Mouse (Mus musculus): Measurements from ENCODE around the gene Igfbp5. TPM values are rescaled to one million over a fixed set of nuclear protein-coding genes. Genes with fewer than 3 reads are reported as not detected.

Gene Igfbp5
- total RNA-seq, 2 experiments from 2014 or later, result 112 to 149 TPM

DNA sequence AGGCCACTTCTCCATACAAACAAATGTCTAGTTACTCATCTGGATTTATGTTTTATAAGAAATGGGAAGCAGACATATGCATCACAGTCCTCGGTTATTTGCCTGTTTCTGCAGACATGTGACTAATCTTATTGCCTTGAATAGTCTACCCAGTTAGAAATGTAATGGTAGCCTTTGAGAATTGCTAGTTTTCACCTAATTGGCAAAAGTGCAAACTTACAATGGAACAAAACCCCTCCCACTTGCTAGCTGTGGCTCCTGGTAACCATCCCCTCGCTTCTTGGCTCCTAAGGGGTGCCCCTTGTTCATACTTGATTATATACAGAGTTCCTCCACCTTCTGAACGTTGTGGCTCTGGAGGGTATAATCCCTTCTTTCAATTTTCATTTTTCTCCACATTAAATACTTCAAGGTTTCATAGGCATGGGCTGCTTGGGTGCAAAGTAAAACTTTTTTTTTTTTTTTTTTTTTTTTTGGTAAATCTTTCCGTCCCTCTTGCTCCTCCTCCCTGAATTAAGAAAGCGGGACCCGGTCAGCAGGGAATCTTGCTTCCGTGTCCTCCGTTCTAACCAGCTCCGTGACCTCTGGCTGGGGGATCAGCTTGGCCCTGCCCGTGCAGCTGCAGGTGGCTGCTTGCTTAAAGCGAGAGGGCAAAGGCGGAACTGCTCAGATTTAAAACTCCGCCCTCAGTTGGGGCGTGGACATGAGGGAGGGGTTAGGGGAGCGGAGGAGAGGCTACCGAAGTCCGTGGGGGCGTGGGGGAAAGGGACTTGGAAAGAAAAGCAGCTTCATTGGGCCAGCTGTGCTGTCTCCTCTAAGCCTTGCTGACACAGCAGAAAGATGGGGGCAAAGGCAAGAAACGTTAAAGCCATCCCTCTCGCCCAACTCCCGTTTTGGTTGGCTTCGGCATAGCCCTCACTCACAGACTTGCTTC, 4.7 kb downstream of the Igfbp5 start:
- DNase-seq (ENCODE audit: low spot score), result peak; percentile 55
- intact Hi-C loops (cut with DNase I), result loop anchor here (5.0 to 10.0 kb wide), 3 partner anchors 495 to 867 kb away; no protein-coding TSS in a partner anchor

DNA sequence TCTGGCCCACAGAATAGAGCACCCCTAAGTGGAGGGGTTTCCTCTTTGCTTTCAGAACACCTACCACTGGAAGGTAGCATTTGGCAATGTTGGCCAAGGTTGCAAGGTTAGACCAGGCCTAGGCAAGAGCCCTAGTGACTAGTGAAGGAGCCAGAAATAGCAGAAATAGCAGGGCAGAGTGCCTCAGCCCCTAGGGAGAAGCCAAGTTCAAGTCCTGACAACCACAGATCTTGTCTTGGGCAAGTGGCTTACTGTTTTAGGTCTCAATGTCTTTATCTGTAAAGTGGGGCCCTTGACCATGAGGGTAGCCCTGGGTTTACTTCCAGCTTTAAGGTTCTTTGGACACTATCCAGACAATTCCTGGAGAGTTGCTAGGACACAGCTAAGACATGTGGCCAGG, 5.4 kb downstream of the Igfbp5 start:
- intact Hi-C loops (cut with DNase I), result loop anchor here (5.0 kb wide), 1 partner anchor 868 kb away; no protein-coding TSS in a partner anchor
- DNase-seq (ENCODE audit: low spot score), result no peak

DNA sequence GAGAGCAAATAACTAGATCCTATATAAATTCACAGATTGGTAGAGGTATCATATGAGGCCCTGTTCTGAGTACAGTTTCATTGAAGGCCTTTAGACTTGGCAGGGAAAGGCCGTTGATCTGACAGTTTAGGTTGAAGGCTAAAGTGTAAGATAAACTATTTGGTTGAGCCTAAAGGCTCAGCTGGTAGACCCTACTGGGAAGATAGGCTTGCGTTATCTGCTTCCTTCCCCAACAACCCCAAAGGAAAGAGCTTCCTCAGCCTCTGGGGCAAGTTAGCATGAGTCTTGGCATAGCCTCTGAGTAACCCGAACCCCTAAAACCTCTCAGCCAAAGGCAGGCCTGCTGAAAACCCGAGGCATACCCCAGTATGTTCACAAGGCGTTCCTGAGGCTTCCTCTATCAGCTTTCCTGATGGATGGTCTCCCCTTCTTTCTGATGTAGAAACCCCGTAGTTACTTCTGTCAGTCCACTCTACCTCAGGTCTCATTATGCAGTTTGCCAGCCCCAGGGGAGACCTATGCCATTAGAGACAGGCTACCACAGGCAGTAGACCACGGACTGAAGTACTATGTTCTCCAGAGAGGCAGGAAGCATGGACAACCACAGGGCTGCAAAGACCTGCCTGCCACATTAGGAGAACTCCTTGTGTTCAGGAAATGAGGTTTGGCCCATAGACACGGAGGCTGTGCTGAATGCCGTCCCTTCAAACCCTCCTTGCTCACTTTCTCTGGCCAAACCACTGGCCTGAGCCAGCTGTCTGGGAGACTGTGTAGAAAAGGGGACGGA, 6.1 kb downstream of the Igfbp5 start:
- intact Hi-C loops (cut with DNase I), result loop anchor here (5.0 kb wide), 1 partner anchor 869 kb away; no protein-coding TSS in a partner anchor
- no peak for DNase-seq (ENCODE audit: low spot score)

DNA sequence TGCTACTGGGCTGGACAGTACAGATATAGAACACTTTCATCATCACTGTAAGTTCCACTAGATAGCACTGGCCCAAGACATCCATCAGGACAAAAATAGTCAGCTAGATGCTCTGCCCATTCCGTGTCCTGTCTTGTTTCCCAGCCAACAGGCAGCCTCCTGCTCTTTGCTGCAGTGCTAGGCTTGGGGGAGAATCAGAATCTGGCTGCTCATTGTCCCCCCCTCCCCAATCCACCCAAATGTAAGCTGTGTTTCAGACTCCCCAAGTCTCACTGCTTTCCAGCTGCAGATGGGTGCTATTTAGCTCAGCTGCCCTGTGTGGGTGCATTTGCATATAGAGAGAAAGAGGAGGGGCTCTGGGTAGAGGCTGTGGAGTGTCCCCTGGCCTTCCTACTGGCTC, 7.3 kb downstream of the Igfbp5 start:
- intact Hi-C loops (cut with DNase I), result loop anchor here (2.0 to 5.0 kb wide), 2 partner anchors 753 to 870 kb away; no protein-coding TSS in a partner anchor
- DNase-seq (ENCODE audit: low spot score), result no peak

DNA sequence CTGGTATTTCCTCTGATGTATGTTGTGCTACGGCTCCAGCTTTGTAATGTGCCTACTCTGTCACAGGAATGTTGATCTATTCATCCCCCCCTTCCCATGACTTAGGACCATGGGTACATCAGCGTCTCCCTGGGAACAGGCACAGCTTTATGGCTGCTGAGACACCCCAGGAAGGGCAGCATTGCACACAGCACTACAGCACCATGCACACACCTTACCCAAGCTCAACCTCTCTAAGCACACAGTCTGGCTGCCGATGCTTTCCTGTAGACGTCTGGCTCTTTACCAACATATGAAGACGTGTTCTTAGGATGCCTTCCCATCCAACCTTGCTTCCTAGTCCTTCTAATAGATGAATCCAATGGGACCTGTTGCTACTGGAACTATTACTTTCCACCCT, 8.3 kb downstream of the Igfbp5 start:
- no peak for DNase-seq (ENCODE audit: low spot score)
- intact Hi-C loops (cut with DNase I), result loop anchor here (1.0 to 5.0 kb wide), 3 partner anchors 754 to 960 kb away; no protein-coding TSS in a partner anchor

DNA sequence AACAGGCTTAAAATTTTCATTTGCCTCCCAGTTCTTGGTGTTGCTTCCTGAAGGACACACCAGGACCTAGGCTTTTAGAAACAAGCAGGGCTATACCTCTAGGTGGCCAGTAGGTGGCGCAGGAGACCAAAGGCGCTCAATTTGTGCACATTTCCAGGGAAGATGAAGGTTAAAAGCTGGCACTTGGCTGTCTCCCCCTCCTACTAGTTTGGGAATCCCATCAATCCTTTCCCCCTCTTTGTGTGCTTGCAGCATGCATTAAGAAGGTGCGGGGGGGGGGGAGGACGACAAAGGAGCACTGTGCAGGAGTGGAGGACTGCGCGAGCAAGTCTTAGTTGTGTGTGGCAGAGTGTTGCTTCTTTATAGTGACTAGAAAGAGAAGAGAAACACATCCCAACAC, 8.8 kb downstream of the Igfbp5 start:
- no peak for DNase-seq (ENCODE audit: low spot score)
- intact Hi-C loops (cut with DNase I), result loop anchor here (1.0 to 5.0 kb wide), 3 partner anchors 755 to 960 kb away; no protein-coding TSS in a partner anchor

DNA sequence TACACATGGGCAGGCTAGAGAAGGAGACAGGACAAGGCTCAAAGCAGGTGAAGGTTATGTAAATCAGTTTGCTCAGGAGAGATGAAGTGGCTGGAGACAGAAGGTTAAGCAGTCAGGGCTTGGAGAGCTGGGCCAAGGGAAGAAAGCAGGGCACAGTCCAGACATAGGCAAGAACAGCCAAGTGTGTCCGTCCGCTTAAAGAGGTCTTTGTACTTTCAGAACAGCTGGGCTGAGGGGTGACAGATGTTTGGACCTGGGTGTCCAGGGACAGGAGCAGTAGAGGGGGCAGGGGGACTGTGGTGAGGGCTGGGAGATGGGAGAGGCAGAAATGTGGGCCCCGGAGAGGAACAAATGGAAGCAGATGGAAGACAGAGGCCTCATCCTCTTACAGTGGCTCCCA, 10.4 kb downstream of the Igfbp5 start:
- intact Hi-C loops (cut with DNase I), result no loop called here
- no peak for DNase-seq (ENCODE audit: low spot score)

DNA sequence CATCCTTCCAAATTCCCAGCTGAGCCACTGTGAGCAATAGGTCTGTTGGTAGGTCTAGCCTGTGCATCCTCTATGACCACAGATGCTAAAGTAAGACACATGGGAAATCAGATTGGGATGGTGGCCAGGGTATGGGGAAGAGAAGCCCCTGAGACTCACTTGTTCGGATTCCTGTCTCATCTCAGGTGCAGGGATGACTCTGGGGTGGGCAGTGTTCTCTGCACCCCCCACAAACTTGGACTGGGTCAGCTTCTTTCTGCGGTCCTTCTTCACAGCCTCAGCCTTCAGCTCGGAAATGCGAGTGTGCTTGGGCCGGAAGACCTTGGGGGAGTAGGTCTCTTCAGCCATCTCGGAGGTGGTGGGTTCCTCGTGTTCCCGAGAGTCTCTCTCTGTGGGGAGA, 11.0 kb downstream of the Igfbp5 start:
- intact Hi-C loops (cut with DNase I), result no loop called here
- no peak for DNase-seq (ENCODE audit: low spot score)

DNA sequence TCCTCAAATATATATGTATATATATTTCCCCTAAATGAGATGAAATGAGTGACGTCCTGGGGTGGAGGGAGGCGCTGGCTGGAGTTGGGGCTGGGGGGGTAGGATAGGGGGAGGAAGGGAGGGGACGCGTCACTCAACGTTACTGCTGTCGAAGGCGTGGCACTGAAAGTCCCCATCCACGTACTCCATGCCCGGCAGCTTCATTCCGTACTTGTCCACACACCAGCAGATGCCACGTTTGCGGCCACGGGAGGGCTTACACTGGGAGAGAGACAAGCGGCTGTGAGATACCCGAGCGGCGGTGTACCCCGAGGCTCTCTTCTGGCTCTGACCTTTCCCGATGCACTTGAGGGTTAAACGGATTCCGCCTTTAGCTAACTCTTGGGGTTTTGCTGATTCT, 12.4 kb downstream of the Igfbp5 start:
- intact Hi-C loops (cut with DNase I), result no loop called here
- no peak for DNase-seq (ENCODE audit: low spot score)

DNA sequence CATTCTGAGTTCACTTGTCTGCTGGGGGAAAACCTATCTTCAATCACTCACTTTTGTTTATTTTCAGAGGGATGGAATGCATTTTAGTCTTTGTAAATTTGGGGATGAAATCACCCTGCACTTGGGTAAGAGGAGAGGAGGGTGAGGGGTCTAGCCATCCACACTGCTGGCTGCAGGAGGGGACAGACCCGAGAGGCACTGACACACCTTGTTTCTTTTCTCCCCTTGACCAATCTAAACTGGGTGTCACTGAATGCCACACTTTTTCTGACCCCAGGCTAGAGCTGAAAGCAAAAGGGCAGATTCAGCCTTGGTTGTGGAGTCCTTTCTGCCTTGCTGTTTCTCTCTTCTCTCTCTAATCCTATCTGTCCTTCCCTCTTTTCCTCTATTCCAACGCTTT, 13.0 kb downstream of the Igfbp5 start:
- no peak for DNase-seq (ENCODE audit: low spot score)
- intact Hi-C loops (cut with DNase I), result no loop called here

DNA sequence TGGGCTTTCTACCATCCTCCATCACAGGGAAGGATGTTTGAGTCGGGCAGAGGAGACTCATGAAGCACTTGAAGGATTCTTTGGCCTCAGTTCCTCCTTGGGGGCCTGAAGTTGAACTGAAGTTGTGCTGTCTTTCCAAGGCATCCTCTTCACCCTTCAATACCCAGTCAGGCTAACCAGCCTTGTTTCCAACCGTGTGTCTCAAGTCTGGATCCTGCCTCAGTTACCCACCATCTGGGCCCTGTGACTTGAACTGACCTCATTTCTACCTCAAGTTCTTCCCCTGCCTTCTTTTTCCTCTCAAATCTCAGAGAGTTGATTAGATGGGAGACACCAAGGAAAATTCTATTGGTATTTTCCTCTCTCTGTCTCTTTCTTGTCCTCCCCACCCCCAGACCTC, 14.2 kb downstream of the Igfbp5 start:
- DNase-seq (ENCODE audit: low spot score), result no peak
- intact Hi-C loops (cut with DNase I), result no loop called here

DNA sequence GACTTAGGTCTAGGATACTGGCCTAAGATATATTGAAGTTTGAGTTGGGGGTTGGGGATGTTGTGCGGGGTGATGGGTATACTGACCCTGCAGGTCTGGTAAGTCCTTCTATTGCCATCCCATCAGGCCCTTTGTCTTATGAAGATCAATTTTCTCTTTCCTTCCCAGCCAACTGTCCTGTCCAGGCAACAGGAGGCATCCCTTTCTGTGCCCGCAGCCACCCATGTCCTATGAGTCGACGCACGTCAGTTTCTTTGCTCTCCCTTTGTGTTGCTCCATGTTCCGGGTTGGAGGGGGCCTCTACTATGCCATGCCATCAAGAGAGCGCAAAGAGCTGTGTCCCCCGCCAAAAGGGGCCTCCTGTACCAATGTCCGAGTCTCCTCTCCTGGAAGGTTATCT, 14.7 kb downstream of the Igfbp5 start:
- DNase-seq (ENCODE audit: low spot score), result no peak
- intact Hi-C loops (cut with DNase I), result loop anchor here (5.0 kb wide), 1 partner anchor 548 kb away; no protein-coding TSS in a partner anchor

DNA sequence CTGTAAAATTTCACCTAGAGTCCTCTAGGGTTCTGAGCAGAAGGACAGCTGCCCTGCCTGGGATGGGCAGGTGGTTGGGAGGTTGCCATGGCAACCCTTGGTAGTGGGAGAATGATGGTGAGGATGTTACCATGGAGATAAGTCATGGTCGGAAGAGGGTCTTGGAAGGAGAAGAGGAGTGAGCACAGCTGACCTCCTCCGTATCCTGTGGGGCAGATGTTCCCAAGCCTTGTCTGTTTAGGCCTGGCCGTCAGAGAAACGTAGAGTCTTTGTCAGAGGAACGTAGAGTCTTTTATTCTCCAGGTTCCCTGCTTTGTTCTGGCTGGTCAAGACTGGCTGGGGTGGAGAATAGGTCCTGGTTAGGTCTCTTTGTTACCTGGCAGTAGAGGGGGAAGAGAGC, 15.8 kb downstream of the Igfbp5 start:
- DNase-seq (ENCODE audit: low spot score), result no peak
- intact Hi-C loops (cut with DNase I), result loop anchor here (5.0 kb wide), 1 partner anchor 547 kb away; no protein-coding TSS in a partner anchor

DNA sequence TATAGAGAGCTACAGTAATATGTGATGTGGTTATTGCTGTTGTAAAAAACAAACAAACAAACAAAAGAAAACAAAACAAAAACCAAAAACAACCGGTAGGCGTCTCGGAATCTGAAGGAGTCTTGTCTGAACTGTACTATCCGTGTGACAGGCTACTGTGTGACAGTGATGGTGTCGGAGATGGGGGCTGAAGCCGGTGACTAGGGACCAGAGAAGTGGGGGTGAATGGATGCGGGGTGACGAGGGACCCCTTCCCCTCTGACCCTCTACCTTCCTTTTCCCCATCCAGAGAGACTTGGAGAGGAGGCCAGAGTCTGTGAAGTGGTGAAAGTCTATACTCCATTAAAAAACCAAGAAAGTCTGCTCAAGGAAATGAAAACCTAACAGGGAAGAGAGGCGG, 16.4 kb downstream of the Igfbp5 start:
- intact Hi-C loops (cut with DNase I), result loop anchor here (5.0 kb wide), 1 partner anchor 546 kb away; no protein-coding TSS in a partner anchor
- DNase-seq (ENCODE audit: low spot score), result no peak

DNA sequence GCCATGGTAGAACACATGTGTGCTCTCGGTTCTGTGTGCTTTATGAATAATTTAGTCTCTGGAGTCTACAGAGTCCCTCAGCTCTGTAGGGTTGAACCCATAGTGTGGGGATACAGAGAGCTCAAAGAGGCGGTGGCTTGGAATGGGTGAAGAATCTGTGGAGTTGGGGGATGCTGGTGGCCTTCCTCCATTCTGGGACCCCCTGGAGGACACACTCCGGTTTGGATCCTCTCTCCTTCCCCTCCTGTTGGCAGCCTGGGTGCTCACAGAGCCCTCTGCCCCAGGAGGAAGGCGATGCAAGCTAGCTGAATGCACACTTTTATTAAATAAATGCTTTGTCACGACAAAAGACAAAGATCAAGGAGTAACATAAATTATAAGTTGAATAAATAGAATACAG, 17.1 kb downstream of the Igfbp5 start:
- no peak for DNase-seq (ENCODE audit: low spot score)
- intact Hi-C loops (cut with DNase I), result loop anchor here (5.0 kb wide), 1 partner anchor 545 kb away; no protein-coding TSS in a partner anchor

DNA sequence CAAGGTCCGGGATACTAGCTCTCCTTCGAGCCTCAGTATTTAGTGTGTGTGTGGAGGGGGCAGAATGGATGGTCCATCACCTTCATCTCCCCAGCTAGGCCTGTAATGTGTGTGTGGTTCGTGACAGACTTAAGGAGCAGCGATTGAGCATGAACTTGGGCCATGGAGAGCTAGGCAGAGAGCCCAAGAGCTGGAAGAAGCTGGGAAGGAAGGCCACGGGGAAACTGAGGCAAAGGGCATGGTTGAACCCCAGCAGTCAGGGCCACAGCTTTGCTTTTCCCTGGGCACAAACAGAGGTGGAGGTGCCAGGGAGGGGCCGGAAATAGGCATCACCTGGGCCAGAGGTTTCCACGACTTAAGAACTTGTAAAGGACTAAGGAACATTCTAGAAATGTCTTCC, 17.5 kb downstream of the Igfbp5 start:
- intact Hi-C loops (cut with DNase I), result loop anchor here (5.0 kb wide), 1 partner anchor 545 kb away; no protein-coding TSS in a partner anchor
- DNase-seq (ENCODE audit: low spot score), result no peak

DNA sequence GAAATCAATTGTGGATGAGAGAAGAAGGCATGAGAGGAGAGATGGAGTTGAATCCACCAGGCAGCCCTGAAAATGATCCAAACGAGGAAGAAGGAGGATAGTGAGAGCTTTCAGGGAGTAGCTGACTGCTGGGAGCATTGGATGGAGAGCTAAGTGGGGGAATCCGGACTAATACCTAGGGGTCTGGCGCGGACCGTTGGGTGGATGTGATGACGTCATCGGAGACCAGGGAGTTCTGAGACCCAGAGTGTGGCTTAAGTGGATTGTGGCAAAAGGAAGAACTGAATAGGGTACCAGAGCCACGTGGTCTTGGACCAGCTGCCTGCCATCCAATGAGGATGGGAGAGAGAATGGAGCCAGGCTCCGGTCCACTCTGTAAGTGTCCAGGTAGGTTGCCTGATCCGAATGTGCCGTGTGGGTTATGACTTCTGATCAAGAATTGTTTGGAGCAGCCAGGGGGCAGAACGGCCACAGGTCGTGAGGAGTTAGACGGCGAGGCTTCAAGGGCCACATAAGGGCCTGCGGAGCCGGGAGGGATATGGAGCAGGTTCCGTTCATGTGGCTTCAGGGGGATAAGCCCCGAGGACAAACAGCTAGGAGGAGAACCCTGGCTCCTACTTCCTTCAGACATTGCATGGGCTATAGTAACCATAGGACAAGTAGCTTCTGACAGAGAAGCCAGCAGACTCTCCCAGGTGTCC, 18.3 kb downstream of the Igfbp5 start:
- no peak for DNase-seq (ENCODE audit: low spot score)

DNA sequence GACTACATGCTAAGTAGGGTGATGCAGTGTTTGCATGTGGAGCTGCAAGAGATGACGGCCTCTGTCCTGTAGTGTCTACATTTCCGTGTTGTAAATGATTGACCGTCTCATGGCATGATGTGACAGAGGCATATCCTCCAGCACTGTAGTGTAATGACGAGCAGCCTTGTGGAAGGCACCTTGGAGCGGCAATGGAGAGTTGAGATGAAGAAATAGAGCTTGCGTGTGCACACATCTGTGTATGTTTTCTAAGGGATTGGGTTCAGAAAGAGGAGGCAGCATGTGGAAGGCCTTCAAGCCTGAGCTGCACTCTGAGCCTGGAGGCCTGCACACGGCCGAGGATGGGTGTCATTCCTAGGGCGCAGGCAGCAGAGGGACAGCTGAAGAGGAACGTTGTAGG, 19.0 kb downstream of the Igfbp5 start:
- DNase-seq (ENCODE audit: low spot score), result no peak
- intact Hi-C loops (cut with DNase I), result loop anchor here (1.0 to 5.0 kb wide), 2 partner anchors 136 to 543 kb away; no protein-coding TSS in a partner anchor

More for the DNA sequence above, 18.3 kb downstream of the Igfbp5 start:
- intact Hi-C loops (cut with DNase I), result loop anchor here (5.0 kb wide), 1 partner anchor 544 kb away; no protein-coding TSS in a partner anchor

All from heart, postnatal 25 days (tissue).